Mouse (Mus musculus) duodenum, adult 2 months (tissue): ENCODE results near the gene Tspan7. TPM values are rescaled to one million over a fixed set of nuclear protein-coding genes. Genes with fewer than 3 reads are reported as not detected.

ENCODE experiments used
- polyA plus RNA-seq: library from polyadenylated mRNA; depleted of rRNA; stranded (reverse); fragments of >200 nt; gene quantifications from 2 replicates; pipeline ENCODE4 v1.2.3, GENCODE M21; 2012; ENCODE audit warnings: low replicate concordance; rRNA removed

Tspan7 gene
- 55.8 and 68.6 TPM in 2 replicates for polyA plus RNA-seq

DNA sequence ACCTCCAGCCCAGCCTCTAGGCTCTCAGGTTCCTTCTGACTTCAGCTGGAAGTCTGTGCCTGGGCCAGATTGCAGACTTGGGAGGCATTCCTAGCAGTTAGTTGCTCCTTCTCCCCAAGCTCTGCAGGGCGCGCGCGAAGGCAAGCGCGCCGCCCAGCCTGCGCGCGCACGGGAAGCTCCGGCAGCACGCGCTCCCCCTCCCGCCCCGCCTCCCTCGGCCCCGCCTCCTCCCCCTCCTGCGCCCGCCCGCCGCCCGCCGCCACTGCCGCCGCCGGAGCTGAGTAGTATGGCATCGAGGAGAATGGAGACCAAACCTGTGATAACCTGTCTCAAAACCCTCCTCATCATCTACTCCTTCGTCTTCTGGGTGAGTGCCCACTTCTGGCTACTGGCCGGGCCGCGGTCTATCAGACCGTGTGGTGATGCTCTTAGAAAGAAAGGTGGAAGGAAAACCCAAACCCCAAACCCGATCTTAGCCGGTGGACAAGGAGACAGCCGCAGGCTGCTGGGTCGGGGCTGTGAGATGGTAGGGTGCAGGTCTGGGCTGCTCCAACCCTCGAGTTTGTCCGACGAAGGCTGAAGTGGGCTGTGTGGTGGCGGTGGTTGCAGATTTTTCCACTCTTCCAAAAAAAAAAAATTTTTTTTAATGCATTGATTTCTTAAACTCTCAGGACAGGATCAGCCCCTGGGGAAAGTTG is at the start of gene Tspan7:
TSS of gene Tspan7 (plus strand) at position 287 of the 698 bp plus-strand sequence.

Other genes with a start within 250 kb of the Tspan7 start
- gene Otc, start 232.9 kb upstream of the Tspan7 start, polyA plus RNA-seq, result 5.7 and 6.5 TPM in 2 replicates
- gene Mid1ip1, start 229.9 kb downstream of the Tspan7 start, polyA plus RNA-seq, result 35.3 and 54.5 TPM in 2 replicates